Mouse (Mus musculus) cerebellum, adult 9-10 months (tissue): ENCODE data around the gene Iqch.

ENCODE experiments used
- DNase-seq: peaks from one replicate; pipeline ENCODE4 v3.0.0; 2022

Gene Iqch

GRCm38 (mm10) chr9:63602043-63602939 lies at the start of gene Iqch, which contains the start of gene Aagab:
Gene Iqch, minus strand, starts transcription at chr9:63602493.
Gene Aagab, plus strand, starts transcription at chr9:63602660.
- peak; percentile 96 for DNase-seq

DNA sequence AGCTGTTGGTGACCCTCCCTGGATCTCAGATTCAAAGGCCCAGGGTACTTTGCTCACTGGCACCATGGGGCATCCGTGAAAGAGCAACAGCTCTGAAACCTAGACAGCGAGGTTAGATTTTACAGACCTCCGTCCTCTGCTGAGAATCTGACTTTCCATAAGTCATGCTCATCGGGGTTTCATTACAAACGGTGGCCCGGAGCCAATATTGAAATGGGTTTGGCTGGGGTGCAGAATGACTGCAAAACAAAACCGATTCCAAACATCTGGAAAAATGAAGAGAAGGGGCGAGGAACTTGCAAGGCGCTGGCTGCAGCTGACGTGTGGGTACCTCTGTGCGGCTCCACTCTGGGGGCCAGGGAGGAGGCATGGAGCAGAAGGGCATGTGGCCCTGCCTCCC lies 49.3 kb upstream of the Iqch start:
- no peak for DNase-seq

DNA sequence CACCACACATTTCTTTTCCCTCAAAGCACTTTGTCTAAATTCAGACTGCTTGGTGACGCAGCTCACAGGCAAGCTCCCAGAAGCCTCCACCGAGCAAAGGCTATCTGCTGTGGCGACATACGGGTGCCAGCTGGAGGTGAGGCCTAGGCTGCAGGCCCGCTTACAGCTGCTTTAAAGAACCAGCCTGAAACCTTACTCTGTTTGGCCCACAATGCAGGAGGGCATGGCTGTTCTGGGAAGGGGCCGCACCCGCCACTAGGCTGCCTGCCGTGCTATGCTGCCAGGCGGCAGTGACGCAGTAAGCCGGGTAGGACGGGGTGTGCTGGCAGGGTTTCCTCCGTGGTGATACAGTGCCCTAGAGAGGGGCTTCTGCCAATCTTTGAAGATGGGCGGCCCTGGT lies 48.6 kb upstream of the Iqch start:
- no peak for DNase-seq

- DNase-seq: no peak
Observed at GRCm38 (mm10) chr9:63649841-63650545, 47.7 kb upstream of the Iqch start.

DNA sequence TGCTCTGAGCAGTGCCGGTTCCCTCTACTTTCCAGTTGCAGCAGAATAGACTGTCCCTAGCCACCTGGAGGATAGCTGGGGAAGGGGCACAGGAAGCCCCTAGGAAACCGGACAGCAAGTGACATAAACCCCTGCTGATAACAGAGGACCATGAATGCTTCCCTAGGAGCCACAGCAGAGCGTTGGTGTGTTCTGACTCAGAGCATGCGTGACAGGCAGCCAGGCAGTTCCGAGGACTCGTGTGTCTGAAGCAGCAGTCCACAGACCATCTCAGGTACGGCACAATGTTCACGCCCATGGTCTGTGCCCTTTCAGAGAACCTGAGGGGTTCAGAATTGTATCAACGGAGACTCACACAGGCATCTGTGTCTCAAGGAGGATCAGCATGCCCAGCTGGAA lies 46.2 kb upstream of the Iqch start:
- DNase-seq: no peak

GRCm38 (mm10) chr9:63647581-63648519 lies 45.6 kb upstream of the Iqch start:
- peak; percentile 63 for DNase-seq

GRCm38 (mm10) chr9:63645084-63645483 lies 42.8 kb upstream of the Iqch start:
- DNase-seq: no peak

- no peak for DNase-seq
Observed at GRCm38 (mm10) chr9:63644011-63644410, 41.7 kb upstream of the Iqch start.

DNA sequence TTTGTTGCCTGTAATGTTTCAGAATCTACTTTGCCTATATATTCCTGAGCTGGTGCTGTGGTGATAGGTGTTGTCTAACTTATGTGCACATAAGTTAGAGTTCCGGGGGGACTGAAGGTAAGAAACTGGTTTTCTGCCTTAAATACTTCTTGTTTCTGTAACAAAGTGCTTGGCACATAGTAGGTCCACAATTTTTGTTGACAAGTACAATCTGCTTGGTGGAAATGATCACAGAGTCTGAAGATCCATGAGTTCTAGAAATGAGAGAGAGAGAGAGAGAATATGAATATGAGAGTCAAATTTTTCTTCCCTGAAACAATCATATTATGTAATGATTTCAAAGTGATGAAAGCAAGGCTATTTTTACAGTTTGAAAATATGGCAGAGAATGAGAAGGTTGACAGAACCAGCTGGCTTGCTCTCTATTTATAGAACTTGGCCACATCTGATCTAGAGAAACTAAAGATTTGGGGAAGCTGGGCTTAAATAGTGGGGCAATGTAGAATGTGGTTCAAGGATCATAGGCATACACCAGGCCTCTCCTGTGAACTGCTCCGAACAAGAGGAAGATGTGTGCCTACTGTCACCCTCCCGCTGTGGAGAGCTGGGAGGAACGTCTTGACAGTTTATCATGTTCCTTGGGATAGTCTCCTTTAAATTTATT lies 39.8 kb upstream of the Iqch start:
- no peak for DNase-seq

GRCm38 (mm10) chr9:63636113-63636512 lies 33.8 kb upstream of the Iqch start:
- DNase-seq: no peak

DNA sequence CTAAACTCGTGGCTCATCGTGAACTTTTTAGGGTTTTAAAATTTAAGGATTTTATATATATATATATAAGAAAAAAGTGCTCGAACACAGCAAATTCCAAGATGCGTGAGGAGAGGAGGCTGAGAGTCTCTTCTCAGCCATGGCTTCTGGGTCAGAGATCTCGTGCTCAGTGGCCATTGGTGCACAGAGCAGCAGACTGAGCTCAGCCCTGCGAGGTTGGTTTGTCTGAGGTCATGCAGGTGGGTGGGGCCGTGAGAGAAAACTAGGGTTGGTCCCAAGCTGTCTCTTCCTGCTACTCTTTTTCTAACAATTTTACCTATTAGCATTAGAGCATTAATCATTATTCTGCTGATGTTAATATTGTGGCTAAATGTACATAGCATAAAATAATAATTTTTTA lies 31.0 kb upstream of the Iqch start:
- DNase-seq: no peak

DNA sequence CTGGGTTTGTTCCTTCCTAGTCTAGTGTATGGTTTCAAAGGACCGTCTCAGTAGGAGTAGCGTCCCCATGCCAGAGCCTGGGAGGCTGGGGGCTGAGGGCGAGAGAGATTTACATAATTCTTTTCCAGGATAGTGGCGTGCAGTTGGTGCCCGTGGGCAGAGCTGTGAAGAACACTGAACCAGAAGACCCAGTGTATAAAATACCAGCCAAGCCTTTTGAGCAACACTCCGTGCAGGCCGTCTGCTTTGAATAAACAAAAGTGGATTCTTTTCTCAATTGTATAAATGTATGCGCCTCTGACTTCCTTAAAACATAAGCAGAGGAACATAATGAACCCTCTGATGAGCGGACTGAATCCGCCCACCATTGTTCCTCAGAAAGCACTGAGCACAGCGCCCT lies 30.6 kb upstream of the Iqch start:
- DNase-seq: no peak

DNA sequence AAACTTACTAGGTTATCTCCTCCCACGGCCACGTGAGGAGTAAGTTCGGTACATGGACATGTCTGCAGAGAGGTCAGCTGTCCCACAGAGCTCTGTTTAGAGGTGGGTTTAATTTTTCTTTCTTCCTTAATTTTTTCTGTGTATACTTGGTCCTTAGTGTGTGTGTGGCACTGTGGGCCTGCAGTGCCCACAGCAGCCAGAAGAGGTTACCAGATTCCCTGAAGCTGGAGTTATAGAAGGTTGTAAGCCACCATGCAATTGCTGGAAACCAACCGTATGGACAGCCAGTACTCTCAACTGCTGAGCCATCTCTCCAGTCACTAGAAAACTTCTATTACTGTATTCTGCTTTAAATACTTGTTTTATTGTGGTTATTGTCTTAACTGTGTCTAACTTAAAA lies 29.8 kb upstream of the Iqch start:
- DNase-seq: no peak

DNA sequence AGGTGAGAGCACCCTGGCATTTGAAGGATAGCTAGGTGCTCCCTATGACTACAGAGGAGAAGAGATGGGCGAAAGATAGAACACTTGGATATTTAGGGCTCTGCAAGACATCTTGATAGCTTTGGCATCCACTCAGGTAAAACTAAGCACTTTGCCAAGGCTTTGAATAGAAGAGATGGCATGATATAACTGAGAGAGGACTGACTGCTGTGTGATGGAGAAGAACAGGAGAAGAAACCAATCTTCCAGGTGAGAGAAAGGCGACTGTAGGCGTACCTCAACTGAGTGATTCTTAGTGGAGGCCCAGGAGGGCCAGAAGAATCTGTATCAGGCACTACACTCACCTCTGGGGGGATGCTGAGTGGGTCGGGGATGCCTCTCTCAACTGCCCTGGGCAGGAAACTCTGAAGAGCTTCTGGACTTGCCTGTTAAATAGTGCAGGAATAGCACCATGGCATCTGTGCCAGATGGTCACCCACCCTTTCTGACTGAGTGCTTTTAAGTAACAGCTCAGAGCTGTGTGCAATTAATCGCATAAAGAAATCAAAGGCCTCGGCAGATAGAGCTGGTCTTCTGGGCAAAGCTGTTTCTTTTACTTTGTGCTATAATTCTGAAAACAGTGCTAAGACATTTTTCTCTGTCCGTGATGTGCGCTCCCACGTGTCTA lies 22.9 kb upstream of the Iqch start:
- DNase-seq: no peak

GRCm38 (mm10) chr9:63623895-63624569 lies 21.7 kb upstream of the Iqch start:
- DNase-seq: no peak

GRCm38 (mm10) chr9:63617967-63618366 lies 15.7 kb upstream of the Iqch start:
- DNase-seq: no peak

GRCm38 (mm10) chr9:63614018-63614985 lies 12.0 kb upstream of the Iqch start:
- DNase-seq: no peak

DNA sequence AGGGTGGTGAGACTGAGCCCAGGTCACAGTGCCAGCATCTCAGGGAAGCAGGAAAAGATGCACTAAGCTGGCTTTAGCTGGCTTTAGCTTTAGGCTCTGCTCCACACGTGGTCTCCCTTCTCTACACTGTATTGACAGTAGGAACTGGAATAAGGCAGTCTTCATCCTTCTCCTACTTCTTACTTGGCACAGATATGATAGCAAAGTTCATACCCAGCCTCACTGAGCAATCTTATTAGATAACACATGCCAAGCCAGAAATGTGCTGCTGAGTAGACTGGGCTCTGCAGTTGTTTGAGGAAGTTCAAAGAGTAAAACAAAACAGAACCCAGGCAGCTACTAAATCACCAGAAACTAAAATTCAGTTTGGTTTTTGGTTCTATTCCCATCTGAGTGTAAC lies 11.3 kb upstream of the Iqch start:
- DNase-seq: no peak

DNA sequence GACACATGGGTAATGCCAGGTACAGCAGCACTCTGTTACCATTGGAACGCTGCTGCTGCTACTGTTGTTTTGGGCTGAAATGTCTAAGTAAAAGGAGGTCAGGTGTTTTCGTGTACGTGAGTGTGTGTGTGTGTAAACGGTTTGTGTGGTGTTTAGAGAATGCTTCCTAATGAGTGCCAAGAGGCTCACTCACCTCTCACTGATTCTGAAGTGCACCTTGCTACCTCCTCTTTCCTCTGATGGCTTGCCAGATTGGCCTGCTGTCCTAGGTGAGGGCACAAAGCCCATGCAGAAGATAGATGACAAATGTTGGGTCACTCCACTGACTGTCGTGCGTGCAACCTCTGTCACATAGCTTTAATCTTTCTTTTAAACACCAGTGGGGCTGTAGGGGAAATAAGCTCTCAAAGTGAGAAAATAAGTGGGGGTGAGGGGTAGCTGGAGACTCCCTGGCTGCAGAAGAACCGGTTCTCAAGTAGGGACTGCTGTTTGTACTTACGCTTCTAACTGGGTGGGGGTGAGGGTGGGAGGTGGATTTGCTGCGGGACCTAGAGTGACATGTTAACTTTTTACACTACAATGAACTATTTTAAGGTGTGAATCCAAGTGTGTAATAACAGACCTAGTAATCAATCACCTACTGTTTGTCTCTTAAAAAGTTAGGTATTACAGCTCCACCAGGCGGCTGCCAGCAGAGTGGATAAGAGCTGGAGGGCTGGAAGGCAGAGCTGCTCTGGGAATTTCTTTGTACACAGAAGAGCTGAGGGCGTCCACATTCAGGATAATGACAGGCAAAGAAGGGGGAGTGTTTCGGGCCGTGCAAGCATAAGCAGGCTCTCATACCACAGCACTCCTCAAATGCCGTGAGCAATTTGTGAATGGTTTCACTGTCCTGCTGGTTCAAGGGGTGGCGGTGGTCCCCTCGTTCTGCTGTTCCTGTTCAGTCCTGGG lies 10.5 kb upstream of the Iqch start:
- peak; percentile 55 for DNase-seq
